Mouse (Mus musculus) heart, embryonic 14.5 days (tissue): ENCODE measurements at regions not wholly inside any gene's neighbourhood (a gene's known extent, or its start where the extent isn't known, plus 50 kb on each side); places are given as distances from the start of the nearest gene placed in this dataset.

Experiments
- ATAC-seq: fragments of 200-750 bp; cut with Nextera tagmentation; 2 replicates; pipeline ENCODE4 v1.8.0; 2017; ENCODE audit warnings: low read depth, moderate TSS enrichment; ENCODE audit not compliant: insufficient number of reproducible peaks, insufficient read depth, low FRiP score
- H3K27ac ChIP-seq, 2 experiments: fragments of 200-500 bp in 1 of 2; fragments of 300-500 bp in 1 of 2; sonication (generic) in 1 of 2; replicated peaks in 1 of 2; 2 replicates each; pipeline ENCODE4 v1.5.1; 2012 to 2014; ENCODE audit warnings: low read depth in 2 of 2, low read length in 2 of 2, control low read depth in 1 of 2, mild to moderate bottlenecking in 1 of 2, mixed read lengths in 1 of 2; ENCODE audit not compliant: control insufficient read depth in 1 of 2, insufficient read depth in 1 of 2
- H3K27me3 ChIP-seq: fragments of 300-500 bp; sonication (generic); 2 replicates; pipeline ENCODE4 v1.6.1; 2014; ENCODE audit warnings: mild to moderate bottlenecking, low read length, control low read depth; ENCODE audit not compliant: control insufficient read depth, insufficient read depth
- H3K36me3 ChIP-seq: fragments of 300-500 bp; sonication (generic); 2 replicates; pipeline ENCODE4 v1.6.1; 2014; ENCODE audit warnings: mild to moderate bottlenecking, control low read depth, low read length, mixed read lengths; ENCODE audit not compliant: control insufficient read depth, insufficient read depth
- H3K4me1 ChIP-seq, 2 experiments: fragments of 200-500 bp in 1 of 2; fragments of 300-500 bp in 1 of 2; sonication (generic) in 1 of 2; 2 replicates each; pipeline ENCODE4 v1.6.1; 2012 to 2014; ENCODE audit warnings: low read length in 2 of 2, control low read depth in 1 of 2, mixed read lengths in 1 of 2; ENCODE audit not compliant: control insufficient read depth in 2 of 2, insufficient read depth in 2 of 2
- H3K4me2 ChIP-seq: fragments of 300-500 bp; sonication (generic); 2 replicates; pipeline ENCODE4 v1.6.1; 2014; ENCODE audit warnings: mild to moderate bottlenecking, low read length
- H3K4me3 ChIP-seq, 2 experiments: fragments of 200-500 bp in 1 of 2; fragments of 300-500 bp in 1 of 2; sonication (generic) in 1 of 2; 2 replicates each; pipeline ENCODE4 v1.5.1; 2012 to 2014; ENCODE audit warnings: low read length in 2 of 2, mild to moderate bottlenecking in 2 of 2, control low read depth in 1 of 2, low read depth in 1 of 2, moderate library complexity in 1 of 2; ENCODE audit not compliant: control insufficient read depth in 1 of 2, insufficient read depth in 1 of 2
- H3K9ac ChIP-seq: fragments of 300-500 bp; sonication (generic); 2 replicates; pipeline ENCODE4 v1.6.1; 2014; ENCODE audit warnings: mild to moderate bottlenecking, low read length
- H3K9me3 ChIP-seq: fragments of 300-500 bp; sonication (generic); 2 replicates; pipeline ENCODE4 v1.6.1; 2016; ENCODE audit warnings: low read length, control low read depth; ENCODE audit not compliant: control insufficient read depth
- WGBS: fragments of 180-500 bp; shearing (Covaris S2); extraction: QIAGEN DNeasy Blood & Tissue Kit; methylation state at CpG from one replicate; pipeline ENCODE4 v1.1.7; 2014; 5-methylcytosine and 5-hydroxymethylcytosine counted together

GRCm38 (mm10) chr3:72735011-72735410 is 232.7 kb downstream of the Sis start:
- no peaks in the 10 kb centered on the region for H3K27me3 ChIP-seq
- H3K4me3 ChIP-seq, result no peak overlapping the region
- H3K9ac ChIP-seq, result no peak overlapping the region
- H3K9me3 ChIP-seq, result no peaks in the 10 kb centered on the region
- no peaks in the 10 kb centered on the region for H3K4me1 ChIP-seq
- ATAC-seq, result no peak
- H3K4me2 ChIP-seq, result no peak overlapping the region
- H3K27ac ChIP-seq, result no peak overlapping the region
- H3K36me3 ChIP-seq, result no peaks in the 10 kb centered on the region

GRCm38 (mm10) chr3:72727403-72727802 is 240.3 kb downstream of the Sis start:
- H3K27ac ChIP-seq, result no peak overlapping the region
- WGBS, result 47% methylated on average over 1 of the region's 1 CpGs
- no peaks in the 10 kb centered on the region for H3K9me3 ChIP-seq
- H3K27me3 ChIP-seq, result no peaks in the 10 kb centered on the region
- no peak overlapping the region for H3K4me3 ChIP-seq
- H3K4me1 ChIP-seq, result no peaks in the 10 kb centered on the region
- no peaks in the 10 kb centered on the region for H3K36me3 ChIP-seq
- ATAC-seq, result no peak
- H3K9ac ChIP-seq, result no peak overlapping the region
- H3K4me2 ChIP-seq, result no peak overlapping the region

GRCm38 (mm10) chr3:72713806-72714205 is 253.9 kb downstream of the Sis start:
- Histone ChIP-seq H3K27ac (no peak overlapping the region), H3K4me2 (no peak overlapping the region), H3K9ac (no peak overlapping the region), H3K9me3 (no peaks in the 10 kb centered on the region), H3K36me3 (no peaks in the 10 kb centered on the region), H3K4me3 (no peak overlapping the region), H3K4me1 (no peaks in the 10 kb centered on the region), H3K27me3 (no peaks in the 10 kb centered on the region)
- ATAC-seq, result no peak
- 67% methylated on average over 2 of the region's 2 CpGs for WGBS

- ATAC-seq, result no peak
- no peaks in the 10 kb centered on the region for H3K4me1 ChIP-seq
- 72% methylated on average over 1 of the region's 1 CpGs for WGBS
- H3K27ac ChIP-seq, result no peak overlapping the region
- H3K27me3 ChIP-seq, result no peaks in the 10 kb centered on the region
- H3K9ac ChIP-seq, result no peak overlapping the region
- H3K4me3 ChIP-seq, result no peak overlapping the region
- H3K36me3 ChIP-seq, result no peaks in the 10 kb centered on the region
- H3K4me2 ChIP-seq, result no peak overlapping the region
- H3K9me3 ChIP-seq, result no peaks in the 10 kb centered on the region
Measured at GRCm38 (mm10) chr3:72685937-72686336, 281.7 kb downstream of the Sis start.

GRCm38 (mm10) chr3:72659194-72659593 is 308.5 kb downstream of the Sis start:
- no peaks in the 10 kb centered on the region for H3K27me3 ChIP-seq
- WGBS, result 57% methylated on average over 1 of the region's 1 CpGs
- no peak overlapping the region for H3K9ac ChIP-seq
- no peak overlapping the region for H3K4me2 ChIP-seq
- no peaks in the 10 kb centered on the region for H3K9me3 ChIP-seq
- H3K27ac ChIP-seq, result no peak overlapping the region
- H3K4me3 ChIP-seq, result no peak overlapping the region
- no peak for ATAC-seq
- no peaks in the 10 kb centered on the region for H3K36me3 ChIP-seq
- no peaks in the 10 kb centered on the region for H3K4me1 ChIP-seq

DNA sequence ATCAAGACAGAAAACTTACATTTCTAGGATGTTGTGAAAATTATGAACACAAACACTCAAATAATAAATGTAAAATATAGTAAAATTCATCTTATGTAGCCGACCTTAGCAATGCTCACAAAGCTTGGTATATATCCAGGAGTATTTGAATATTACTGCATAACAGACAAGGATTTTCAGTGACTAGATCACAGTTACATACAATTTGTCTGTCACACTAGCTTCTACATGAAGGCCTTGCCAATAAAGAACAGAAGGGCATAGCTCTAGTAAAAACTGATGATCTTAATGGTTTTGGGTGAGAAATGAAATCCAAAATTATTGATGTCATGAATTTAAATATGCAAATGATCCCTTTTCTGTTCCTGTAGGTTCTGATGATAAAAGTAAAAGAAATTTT is 337.6 kb downstream of the Sis start:
- H3K27me3 ChIP-seq, result no peaks in the 10 kb centered on the region
- no peak overlapping the region for H3K27ac ChIP-seq
- no peaks in the 10 kb centered on the region for H3K4me1 ChIP-seq
- no peaks in the 10 kb centered on the region for H3K9me3 ChIP-seq
- no peak overlapping the region for H3K4me3 ChIP-seq
- H3K9ac ChIP-seq, result no peak overlapping the region
- WGBS, result 72% methylated on average over 1 of the region's 1 CpGs
- no peaks in the 10 kb centered on the region for H3K36me3 ChIP-seq
- no peak overlapping the region for H3K4me2 ChIP-seq
- ATAC-seq, result no peak

DNA sequence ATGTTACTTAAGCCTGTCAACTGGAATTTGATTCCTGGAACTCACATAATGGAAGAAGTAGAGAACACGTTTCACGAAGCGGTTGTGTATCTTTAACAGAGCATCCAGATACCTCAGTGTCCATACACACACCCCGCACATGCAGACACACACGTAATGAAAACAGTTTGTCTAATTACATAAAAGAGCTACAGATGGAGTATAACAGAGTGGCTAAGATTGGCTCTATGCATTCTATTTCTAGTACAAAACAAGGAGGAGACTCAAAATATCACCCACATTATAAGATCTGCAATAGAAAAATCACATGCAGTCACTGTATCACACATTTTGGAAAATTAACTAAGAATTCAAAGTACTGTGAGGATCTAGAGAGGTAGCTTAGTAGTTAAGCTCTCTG is 346.9 kb downstream of the Sis start:
- no peak overlapping the region for H3K9ac ChIP-seq
- H3K4me3 ChIP-seq, result no peak overlapping the region
- H3K4me1 ChIP-seq, result no peaks in the 10 kb centered on the region
- WGBS, result 76% methylated on average over 5 of the region's 5 CpGs
- H3K9me3 ChIP-seq, result no peaks in the 10 kb centered on the region
- no peak overlapping the region for H3K4me2 ChIP-seq
- no peak for ATAC-seq
- H3K27me3 ChIP-seq, result no peaks in the 10 kb centered on the region
- no peak overlapping the region for H3K27ac ChIP-seq
- H3K36me3 ChIP-seq, result no peaks in the 10 kb centered on the region

DNA sequence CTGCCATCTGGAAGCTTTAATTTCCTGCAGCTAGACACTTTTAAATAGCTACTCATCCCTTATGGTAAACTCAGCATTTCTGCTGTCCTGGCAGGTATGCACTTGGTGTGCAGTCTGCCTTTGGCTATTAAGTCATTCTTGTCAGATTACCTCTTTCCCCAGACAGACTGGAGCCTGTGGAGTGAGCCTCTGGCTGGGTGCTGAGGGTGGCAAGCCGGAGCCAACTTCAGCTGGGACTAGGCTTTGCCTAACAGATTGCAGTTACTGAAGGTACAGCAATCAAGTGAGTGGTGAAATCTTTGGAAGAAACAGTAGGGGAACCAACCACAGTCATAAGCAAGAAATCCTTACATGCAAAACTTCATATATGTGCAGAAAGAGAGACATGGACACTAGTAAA is 347.8 kb downstream of the Sis start:
- Histone ChIP-seq H3K36me3 (no peaks in the 10 kb centered on the region), H3K9ac (no peak overlapping the region), H3K4me1 (no peaks in the 10 kb centered on the region), H3K27ac (no peak overlapping the region), H3K27me3 (no peaks in the 10 kb centered on the region), H3K4me3 (no peak overlapping the region), H3K4me2 (no peak overlapping the region), H3K9me3 (no peaks in the 10 kb centered on the region)
- WGBS, result 62% methylated on average over 1 of the region's 1 CpGs
- no peak for ATAC-seq
